9 mouse cellular contexts compared by ENCODE assay signal in the genomic region with DNA sequence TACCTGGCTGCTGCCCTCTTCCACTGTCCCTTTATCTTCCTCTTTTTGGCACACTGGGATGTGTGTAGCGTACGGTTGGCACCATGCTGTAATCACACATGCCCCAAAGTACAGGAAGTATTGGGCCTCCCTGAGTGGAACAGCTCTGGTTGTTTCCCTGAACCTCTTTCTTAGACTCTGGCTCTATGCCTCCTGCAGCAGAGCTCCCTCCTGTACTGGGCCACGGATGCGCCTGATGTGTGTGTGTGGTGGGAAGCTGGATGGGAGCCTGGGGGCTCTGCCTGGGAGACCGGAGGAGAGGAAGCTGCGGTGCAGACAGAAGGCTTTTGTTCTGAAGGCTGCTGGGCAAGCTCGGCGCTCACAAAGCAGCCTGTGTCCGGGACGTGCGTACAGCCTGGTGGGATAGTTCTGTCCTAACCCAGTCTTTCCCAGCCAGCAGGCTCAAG. TPM values are rescaled to one million over a fixed set of nuclear protein-coding genes. Genes with fewer than 3 reads are reported as not detected.
DNase-seq lines count a peak whose midpoint lies in the region; ATAC-seq lines count a peak whose summit lies in the region.
"Had no signal": no experiment of that assay in that cellular context is flagged by ENCODE, and none has a peak within 500 bp of the region (broad histone marks: within the 10 kb centered on the region; RNA-seq: fewer than 3 reads in every experiment).

No protein-coding gene starts in this region.

- 78% methylated on average over 11 of the region's 11 CpGs for WGBS in heart, embryonic 15.5 days
- WGBS in embryonic facial prominence, embryonic 15.5 days, result 40% methylated on average over 11 of the region's 11 CpGs

- intact Hi-C loops in heart, postnatal 14 days (cut with DNase I), result no loop called here

- H3K4me1 ChIP-seq in heart, embryonic 15.5 days (replicated peaks), result no peaks in the 10 kb centered on the region
- H3K4me1 ChIP-seq in embryonic facial prominence, embryonic 15.5 days, result peaks cover 15% of the 10 kb centered on the region; the same call in 1 of the 2 replicates

- no peak overlapping the region for H3K9ac ChIP-seq in heart, embryonic 15.5 days
- H3K9ac ChIP-seq in embryonic facial prominence, embryonic 15.5 days, result no peak overlapping the region

- H3K9me3 ChIP-seq in heart, embryonic 15.5 days (replicated peaks), result no peaks in the 10 kb centered on the region
- H3K9me3 ChIP-seq in embryonic facial prominence, embryonic 15.5 days (replicated peaks), result no peaks in the 10 kb centered on the region

- no peak for DNase-seq in heart, postnatal 14 days
- DNase-seq in Muller cell, postnatal 12 days (ENCODE audit: inconsistent ontology term), result peak; percentile 92
- peak; percentile 58 to 69 for DNase-seq in layer of hippocampus, postnatal 36 days
- DNase-seq in urinary bladder, adult 2 months (ENCODE audit: low spot score), result no peak
- DNase-seq in yolk sac, embryonic 10.5 days (ENCODE audit: low spot score), result no peak
- DNase-seq in spleen, postnatal 36 days (ENCODE audit: low spot score in 2 of 2), result no peak
- DNase-seq: adrenal gland, postnatal 36 days had no signal

- H3K27me3 ChIP-seq in heart, embryonic 15.5 days, result no peaks in the 10 kb centered on the region
- H3K27me3 ChIP-seq in embryonic facial prominence, embryonic 15.5 days, result no peaks in the 10 kb centered on the region

- no peak overlapping the region for H3K4me2 ChIP-seq in heart, embryonic 15.5 days
- no peak overlapping the region for H3K4me2 ChIP-seq in embryonic facial prominence, embryonic 15.5 days (replicated peaks)

- peak overlapping the region; percentile 12; the same call in 1 of the 2 replicates for H3K27ac ChIP-seq in heart, embryonic 15.5 days
- H3K27ac ChIP-seq in embryonic facial prominence, embryonic 15.5 days (replicated peaks), result peak overlapping the region; percentile 45

- H3K36me3 ChIP-seq in heart, embryonic 15.5 days, result peaks cover 7% of the 10 kb centered on the region; the same call in 1 of the 2 replicates
- H3K36me3 ChIP-seq in embryonic facial prominence, embryonic 15.5 days, result peaks cover 7% of the 10 kb centered on the region; the same call in 1 of the 2 replicates

- no peak overlapping the region for H3K4me3 ChIP-seq in heart, embryonic 15.5 days
- no peak overlapping the region for H3K4me3 ChIP-seq in embryonic facial prominence, embryonic 15.5 days (replicated peaks)

- ATAC-seq in heart, embryonic 15.5 days (replicated peaks; ENCODE audit: insufficient number of reproducible peaks, insufficient read depth, low FRiP score, low read depth), result no peak; the same call in 1 of the 2 replicates
- peak; percentile 41; the same call in 1 of the 2 replicates for ATAC-seq in embryonic facial prominence, embryonic 15.5 days (ENCODE audit: insufficient number of reproducible peaks, low FRiP score, low TSS enrichment, low read depth)

RNA-seq across cellular contexts. Expression of a gene that starts 7.4 kb away (rescaled TPM):
- 15.4 and 31.7 TPM in 2 replicates for polyA plus RNA-seq in heart, embryonic 15.5 days (2015; fragmentation: Nextera tagmentation; extraction: Ambion mirVana)
- 1 to 10 TPM; 1.1 to 2.1 TPM for total RNA-seq in heart, postnatal 14 days (2021)
- polyA plus RNA-seq in embryonic facial prominence, embryonic 15.5 days (2015; fragmentation: Nextera tagmentation; extraction: Ambion mirVana), result 29.6 and 36.8 TPM in 2 replicates
- 1 to 10 TPM in 1 of 2 experiments, under 1 TPM in 1; 0.82 to 1.5 TPM for total RNA-seq in layer of hippocampus, postnatal 36 days (2021)
- 1.3 TPM in 2 replicates for polyA plus RNA-seq in urinary bladder, adult 2 months (2012; rRNA removed)

RNA-seq across cellular contexts. Expression of a gene that starts 17.5 kb away (rescaled TPM):
- polyA plus RNA-seq in heart, embryonic 15.5 days (2015; fragmentation: Nextera tagmentation; extraction: Ambion mirVana), result 646 and 685 TPM in 2 replicates
- 100 to 1,000 TPM; 198 to 224 TPM for total RNA-seq in heart, postnatal 14 days (2021)
- polyA plus RNA-seq in embryonic facial prominence, embryonic 15.5 days (2015; fragmentation: Nextera tagmentation; extraction: Ambion mirVana), result 436 and 462 TPM in 2 replicates
- 10 to 100 TPM in 1 of 2 experiments, 1 to 10 TPM in 1; 8.9 to 12.6 TPM for total RNA-seq in layer of hippocampus, postnatal 36 days (2021)
- polyA plus RNA-seq in urinary bladder, adult 2 months (2012; rRNA removed), result 805 and 1,244 TPM in 2 replicates

RNA-seq across cellular contexts. Expression of a gene that starts 22.1 kb away (rescaled TPM):
- 2.0 and 7.8 TPM in 2 replicates for polyA plus RNA-seq in heart, embryonic 15.5 days (2015; fragmentation: Nextera tagmentation; extraction: Ambion mirVana)
- under 1 TPM; 0.29 to 0.59 TPM for total RNA-seq in heart, postnatal 14 days (2021)
- polyA plus RNA-seq in embryonic facial prominence, embryonic 15.5 days (2015; fragmentation: Nextera tagmentation; extraction: Ambion mirVana), result 17.0 and 17.5 TPM in 2 replicates
- total RNA-seq in layer of hippocampus, postnatal 36 days (2021), result 10 to 100 TPM; 20.5 to 23.8 TPM
- 0.69 and 0.98 TPM in 2 replicates for polyA plus RNA-seq in urinary bladder, adult 2 months (2012; rRNA removed)

RNA-seq across cellular contexts. Expression of a gene that starts 23.5 kb away (rescaled TPM):
- polyA plus RNA-seq in heart, embryonic 15.5 days (2015; fragmentation: Nextera tagmentation; extraction: Ambion mirVana), result 1,571 and 1,711 TPM in 2 replicates
- total RNA-seq in heart, postnatal 14 days (2021), result 1,000 to 10,000 TPM; 1,350 to 1,351 TPM
- 150 and 162 TPM in 2 replicates for polyA plus RNA-seq in embryonic facial prominence, embryonic 15.5 days (2015; fragmentation: Nextera tagmentation; extraction: Ambion mirVana)
- total RNA-seq in layer of hippocampus, postnatal 36 days (2021), result 10 to 100 TPM; 93.0 to 95.4 TPM
- 303 and 339 TPM in 2 replicates for polyA plus RNA-seq in urinary bladder, adult 2 months (2012; rRNA removed)

Comparison
In these comparisons a context has a peak if more than half of its experiments do, and no peak if none do; other contexts are left out.
1. DNase-seq: peak in Muller cell, postnatal 12 days (single experiment) and layer of hippocampus, postnatal 36 days (2 of 2); none in heart, postnatal 14 days (0 of 2), urinary bladder, adult 2 months (single experiment), yolk sac, embryonic 10.5 days (single experiment) and spleen, postnatal 36 days (0 of 2).